Mouse (Mus musculus): ENCODE results near the gene Tmem191c.

The Tmem191c gene

GRCm38 (mm10) chr16:17329848-17330570 lies 54.1 kb downstream of the Tmem191c start:
- no peak for DNase-seq (ENCODE audit: low read depth, low spot score)

- no peak for DNase-seq (ENCODE audit: low read depth, low spot score)
These were observed 55.2 kb downstream of the Tmem191c start, which contains the start of gene Serpind1 for GRCm38 (mm10) chr16:17331116-17331515. TSS of gene Serpind1 (plus strand) at chr16:17331371.

GRCm38 (mm10) chr16:17331855-17332254 lies 56.0 kb downstream of the Tmem191c start:
- DNase-seq (ENCODE audit: low read depth, low spot score), result no peak

Measured in brain, embryonic 18.5 days (tissue).